Mouse (Mus musculus) lung, adult 2 months (tissue): ENCODE results near the gene Tenm4. TPM values are rescaled to one million over a fixed set of nuclear protein-coding genes. Genes with fewer than 3 reads are reported as not detected.
A peak's percentile ranks its signal among the peaks of the same experiment; 100 is the strongest.

Experiments used
- DNase-seq: peaks from one replicate; pipeline ENCODE4 v3.0.0; 2022
- H3K4me1 ChIP-seq: fragments of 200-500 bp; 2 replicates; pipeline ENCODE4 v1.6.1; 2011; ENCODE audit warnings: low read length; ENCODE audit not compliant: control insufficient read depth, insufficient read depth
- H3K4me3 ChIP-seq: fragments of 200-500 bp; replicated peaks from 2 replicates; pipeline ENCODE3; 2011; ENCODE audit warnings: low read depth, mild to moderate bottlenecking, control low read depth, low read length; ENCODE audit errors: extremely low read depth
- CTCF ChIP-seq: fragments of 200-500 bp; IDR thresholded peaks from 2 replicates; pipeline ENCODE4 v1.5.1; 2011; ENCODE audit warnings: mild to moderate bottlenecking, low read length, control low read depth; ENCODE audit not compliant: insufficient read depth
- POLR2A ChIP-seq: fragments of 200-500 bp; IDR thresholded peaks from 2 replicates; pipeline ENCODE4 v1.6.1; 2011; ENCODE audit warnings: low read depth, mild to moderate bottlenecking, control low read depth, low read length, borderline replicate concordance; ENCODE audit errors: extremely low read depth
- WGBS: fragments of 180-500 bp; shearing (Covaris S2); methylation state at CpG from one replicate; pipeline ENCODE4 v1.1.7; 2018; 5-methylcytosine and 5-hydroxymethylcytosine counted together
- polyA plus RNA-seq: library from polyadenylated mRNA; depleted of rRNA; stranded (reverse); fragments of >200 nt; gene quantifications from 2 replicates; pipeline ENCODE4 v1.2.3, GENCODE M21; 2012

Tenm4 gene
- polyA plus RNA-seq, 1 experiment = 0.98 TPM

DNA sequence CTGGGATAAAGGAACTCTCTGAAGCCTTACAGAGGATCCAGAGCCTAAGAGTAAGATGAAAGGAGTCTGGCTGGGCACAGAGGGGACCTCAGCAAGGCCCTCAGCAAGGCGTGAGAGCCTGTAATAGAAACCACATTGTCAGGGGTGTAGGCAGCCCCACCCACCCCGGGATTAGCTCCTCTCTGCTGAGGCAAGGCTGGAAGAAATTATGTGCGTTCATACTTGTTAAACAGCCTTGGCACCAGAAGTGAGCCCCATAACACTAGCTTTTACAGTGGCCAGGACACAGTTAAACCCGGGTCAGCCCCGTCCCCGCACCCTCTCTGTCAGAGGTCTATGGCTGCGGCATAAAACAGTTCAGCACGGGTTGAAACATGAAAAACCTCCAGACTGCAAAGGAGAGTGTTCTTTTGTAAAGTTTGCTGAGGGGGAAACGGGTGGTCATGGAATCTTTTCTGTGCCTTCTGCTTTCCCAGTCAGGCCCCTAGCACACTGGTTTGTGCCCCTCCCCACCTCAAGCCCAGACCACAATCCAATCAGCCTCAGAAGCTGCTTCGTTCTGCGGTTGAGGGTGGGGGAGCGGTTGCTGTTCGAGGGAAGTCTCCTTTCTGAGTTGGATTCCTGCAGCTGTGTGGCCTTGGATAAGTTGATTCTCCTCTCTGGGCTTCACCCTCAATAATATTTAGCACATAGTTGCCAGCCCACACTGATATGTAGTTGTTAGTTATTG, 486.2 kb downstream of the Tenm4 start:
- no peak for TF ChIP-seq POLR2A
- TF ChIP-seq CTCF = no peak
- H3K4me3 ChIP-seq = no peak overlapping the region
- WGBS = 25% methylated on average over 13 of the region's 13 CpGs
- peaks cover 3% of the 10 kb centered on the region; the same call in 1 of the 2 replicates for H3K4me1 ChIP-seq
- no peak for DNase-seq

DNA sequence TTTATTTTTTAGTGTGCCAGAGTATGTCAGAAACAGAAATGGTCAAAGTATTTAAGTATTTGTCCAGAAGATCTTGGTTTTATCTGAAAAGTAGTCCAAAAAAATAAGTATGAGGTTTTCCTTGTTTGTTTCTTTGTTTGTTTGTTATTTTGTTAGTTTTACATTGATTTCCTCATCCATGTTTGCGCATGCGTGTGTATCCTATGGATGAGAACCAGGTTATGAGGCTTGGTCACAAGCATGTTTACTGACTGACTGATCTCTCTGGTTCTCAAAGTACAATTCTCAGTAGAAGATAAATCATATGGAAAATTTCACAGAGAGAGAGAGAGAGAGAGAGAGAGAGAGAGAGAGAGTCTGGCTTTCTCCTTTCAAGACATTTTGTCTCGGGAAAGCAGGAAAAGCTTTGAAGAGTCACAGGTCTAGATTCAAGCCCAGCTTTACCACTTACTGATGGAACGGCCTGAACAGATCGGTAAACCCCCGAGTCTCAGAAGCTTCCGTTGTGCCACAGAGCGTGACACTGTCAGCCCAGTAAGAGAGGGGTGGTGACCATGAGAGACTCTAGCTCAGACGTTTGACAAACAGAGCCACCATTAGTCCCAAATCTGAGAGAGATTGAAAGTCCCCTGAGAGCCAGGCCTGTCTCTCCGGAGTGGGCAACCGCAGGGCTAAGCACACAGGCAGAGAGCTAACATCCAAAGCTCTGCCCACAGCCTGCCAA, 487.0 kb downstream of the Tenm4 start:
- Histone ChIP-seq H3K4me1 (peaks cover 3% of the 10 kb centered on the region; the same call in 1 of the 2 replicates), H3K4me3 (no peak overlapping the region)
- WGBS = 73% methylated on average over 11 of the region's 11 CpGs
- DNase-seq = no peak
- TF ChIP-seq CTCF = no peak
- no peak for TF ChIP-seq POLR2A

DNA sequence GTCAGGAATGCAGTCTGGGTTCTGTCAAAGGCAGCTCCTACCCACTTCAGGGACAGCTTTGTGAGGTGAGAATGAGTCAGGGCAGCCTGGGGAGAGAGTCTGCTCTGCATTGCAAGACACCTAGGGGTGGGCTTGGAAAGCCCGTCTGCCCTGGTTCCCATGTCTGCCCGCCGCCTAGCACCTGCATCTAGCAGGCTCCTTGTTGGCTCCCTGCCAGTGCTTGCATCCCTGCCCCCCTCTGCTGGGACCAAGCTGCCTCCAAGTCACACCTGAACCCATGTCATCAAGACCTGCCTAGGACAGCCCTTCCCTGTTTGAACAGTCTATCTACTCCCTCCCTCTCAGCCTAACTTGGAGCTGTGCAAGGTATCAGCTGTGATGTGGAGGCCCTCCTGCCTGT, 489.9 kb downstream of the Tenm4 start:
- peak; percentile 11 for DNase-seq
- Histone ChIP-seq H3K4me3 (no peak overlapping the region), H3K4me1 (peaks cover 3% of the 10 kb centered on the region; the same call in 1 of the 2 replicates)
- TF ChIP-seq CTCF (no peak), POLR2A (no peak)
- 46% methylated on average over 3 of the region's 3 CpGs for WGBS

DNA sequence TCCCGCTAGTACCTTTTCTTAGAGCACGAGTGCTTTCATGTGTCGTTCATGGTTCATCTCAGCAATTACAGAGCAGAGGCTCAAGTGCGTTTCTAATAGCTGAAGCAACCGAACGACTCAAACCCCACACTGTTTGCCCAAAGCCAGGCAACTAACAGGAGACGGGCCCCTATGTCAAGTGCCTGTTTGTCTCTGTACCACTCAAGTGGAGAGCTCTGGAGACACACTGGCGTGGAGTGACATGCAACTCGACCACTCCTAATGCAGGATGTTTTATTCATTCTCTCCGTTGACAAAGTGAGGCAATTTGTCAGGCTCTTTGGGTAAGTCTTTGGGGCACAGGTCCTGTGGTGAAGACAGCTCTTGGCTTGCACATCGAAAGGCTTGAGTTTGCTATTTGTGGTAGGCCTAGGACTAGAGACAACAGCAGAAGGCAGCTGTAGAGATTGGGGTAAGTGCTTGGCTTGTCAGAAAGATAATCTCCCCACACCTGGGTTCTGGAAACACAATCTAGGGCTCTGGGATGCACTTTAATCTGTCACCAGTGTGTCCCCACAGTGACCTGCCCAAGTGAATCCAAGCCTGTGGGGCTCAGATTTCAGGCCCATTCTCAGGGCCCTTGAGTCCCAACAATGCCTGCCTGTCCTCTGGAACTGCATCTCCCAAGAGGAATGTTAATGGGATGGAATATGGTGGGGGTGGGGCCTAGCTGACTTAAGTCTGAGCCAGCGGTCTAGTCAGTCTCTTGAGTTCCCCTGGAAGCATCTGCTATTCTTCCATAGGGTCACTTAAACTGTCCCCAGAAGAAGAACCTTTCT, 490.5 kb downstream of the Tenm4 start:
- 61% methylated on average over 12 of the region's 12 CpGs for WGBS

DNA sequence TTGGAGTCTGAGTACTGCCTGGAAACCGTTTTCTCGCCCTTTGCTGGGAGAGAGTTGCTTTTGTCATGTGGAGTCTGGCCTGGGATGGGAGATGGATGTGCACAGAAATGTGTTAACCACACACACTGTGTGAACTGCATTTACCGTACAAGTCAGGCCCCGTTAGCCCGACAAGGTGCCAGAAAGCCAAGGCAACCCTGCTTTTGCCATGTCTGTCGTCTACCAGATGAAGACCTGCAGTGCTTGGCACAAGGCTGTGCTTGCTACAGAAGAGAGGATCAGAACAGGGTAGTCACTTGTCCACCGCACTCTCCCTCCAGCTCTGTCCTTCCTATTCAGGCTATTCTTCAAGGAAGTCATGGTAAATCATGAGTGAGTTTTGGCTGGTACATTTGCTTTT, 492.3 kb downstream of the Tenm4 start:
- Histone ChIP-seq H3K4me3 (no peak overlapping the region), H3K4me1 (peaks cover 3% of the 10 kb centered on the region; the same call in 1 of the 2 replicates)
- WGBS = 82% methylated on average over 7 of the region's 7 CpGs
- TF ChIP-seq CTCF (no peak), POLR2A (no peak)
- no peak for DNase-seq

More for the DNA sequence above, 490.5 kb downstream of the Tenm4 start:
- DNase-seq = no peak
- Histone ChIP-seq H3K4me1 (peaks cover 3% of the 10 kb centered on the region; the same call in 1 of the 2 replicates), H3K4me3 (no peak overlapping the region)
- TF ChIP-seq POLR2A (no peak), CTCF (no peak)

DNA sequence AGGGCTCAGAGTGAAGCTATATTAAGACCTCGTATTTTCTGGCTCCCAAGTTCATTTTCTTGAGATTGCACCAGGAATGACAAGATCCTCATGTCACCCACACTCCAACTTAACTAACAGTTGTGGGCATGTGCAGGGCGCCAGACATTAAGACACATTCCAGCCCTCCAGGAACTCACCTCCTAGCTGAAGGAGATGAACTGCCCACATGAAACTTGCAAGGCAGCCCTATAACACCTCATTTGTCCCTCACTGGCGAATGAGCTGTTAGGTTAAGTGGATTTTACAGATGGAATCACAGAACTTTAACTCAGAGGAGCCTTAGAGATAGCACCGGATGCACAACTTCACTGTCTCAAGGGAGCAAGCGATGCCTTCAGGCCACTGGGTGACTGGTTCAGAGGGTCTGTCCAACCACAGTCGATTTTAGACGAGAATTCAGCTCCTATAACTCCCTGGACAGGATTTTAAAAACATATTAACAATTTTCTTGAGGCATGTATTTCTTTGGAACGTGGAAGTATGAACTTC, 495.4 kb downstream of the Tenm4 start:
- Histone ChIP-seq H3K4me1 (no peaks in the 10 kb centered on the region; the same call in 1 of the 2 replicates), H3K4me3 (no peak overlapping the region)
- 59% methylated on average over 8 of the region's 8 CpGs for WGBS
- DNase-seq = no peak
- TF ChIP-seq POLR2A (no peak), CTCF (no peak)

DNA sequence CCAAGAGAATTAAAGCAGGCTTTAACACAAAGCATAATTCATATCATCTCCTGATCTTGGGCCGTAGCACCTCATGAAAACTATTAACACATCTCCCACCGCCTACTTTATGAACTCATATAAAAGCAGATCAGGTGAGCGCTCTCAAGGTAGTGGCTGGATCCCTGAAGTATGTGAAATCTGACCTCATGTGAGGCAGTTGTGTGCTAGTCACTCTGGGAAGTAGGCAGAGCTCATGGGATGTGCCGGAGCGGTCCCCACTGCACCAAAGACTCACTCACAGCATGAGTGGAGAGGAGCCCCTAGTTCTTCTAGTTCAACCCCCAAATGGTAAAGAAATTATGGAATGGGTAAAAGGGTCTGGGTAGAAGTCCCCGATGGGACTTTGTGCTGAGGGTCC, 496.6 kb downstream of the Tenm4 start:
- no peak for DNase-seq
- no peak for TF ChIP-seq POLR2A
- no peak for TF ChIP-seq CTCF
- no peak overlapping the region for H3K4me3 ChIP-seq
- no peaks in the 10 kb centered on the region; the same call in 1 of the 2 replicates for H3K4me1 ChIP-seq
- 77% methylated on average over 6 of the region's 6 CpGs for WGBS

DNA sequence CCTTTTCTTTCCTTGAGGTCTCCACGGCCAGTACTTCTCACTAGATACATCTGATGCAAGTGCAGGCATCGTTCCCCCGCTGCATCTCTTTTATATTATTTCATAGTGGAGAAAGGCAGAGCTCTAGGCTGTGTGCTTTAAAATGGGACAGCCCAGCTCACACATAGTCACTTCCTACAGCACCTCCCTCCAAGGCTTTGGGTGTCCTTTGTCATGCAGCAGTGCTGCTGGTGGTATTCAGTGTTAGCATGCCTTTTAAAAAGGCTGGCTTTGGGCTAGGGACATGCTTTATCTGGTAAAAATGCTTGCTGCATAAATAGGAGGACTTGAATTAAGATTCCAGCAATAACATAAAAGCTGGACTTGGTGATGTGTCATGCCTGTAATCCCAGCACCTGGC, 499.0 kb downstream of the Tenm4 start:
- DNase-seq = no peak
- H3K4me3 ChIP-seq = no peak overlapping the region
- TF ChIP-seq POLR2A (no peak), CTCF (no peak)
- no peaks in the 10 kb centered on the region; the same call in 1 of the 2 replicates for H3K4me1 ChIP-seq
- WGBS = 91% methylated on average over 3 of the region's 3 CpGs

DNA sequence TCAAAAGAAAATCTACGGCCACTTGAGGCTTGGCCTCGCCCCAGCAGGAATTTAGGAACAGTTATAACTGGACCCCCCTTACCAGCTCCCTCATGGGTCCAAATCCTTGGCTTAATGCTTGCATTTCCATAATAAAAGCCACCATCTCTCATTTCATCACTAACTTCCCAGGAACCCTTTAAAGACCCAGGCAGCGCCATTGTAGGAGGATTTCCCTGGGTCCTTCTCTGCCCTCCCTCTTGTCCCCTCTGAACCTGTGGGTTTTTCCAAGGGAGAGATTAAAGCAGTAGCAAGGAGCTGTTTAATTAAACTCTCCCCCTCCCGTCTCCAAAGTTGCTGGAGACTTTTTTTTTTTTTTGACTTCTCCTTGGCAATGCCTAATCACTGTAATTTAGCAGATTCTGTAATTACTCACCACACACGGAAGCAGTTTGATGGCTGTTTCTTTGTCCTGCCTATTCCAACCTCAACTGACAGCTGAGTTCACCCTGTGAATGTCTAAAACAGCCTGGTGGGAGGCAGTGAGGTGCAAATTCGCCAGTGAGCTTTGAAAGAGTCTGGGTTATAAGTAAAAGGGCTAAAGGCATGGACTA, 501.4 kb downstream of the Tenm4 start:
- no peaks in the 10 kb centered on the region for H3K4me1 ChIP-seq
- TF ChIP-seq CTCF = no peak
- no peak for TF ChIP-seq POLR2A
- H3K4me3 ChIP-seq = no peak overlapping the region
- DNase-seq = no peak
- WGBS = 48% methylated on average over 6 of the region's 6 CpGs

DNA sequence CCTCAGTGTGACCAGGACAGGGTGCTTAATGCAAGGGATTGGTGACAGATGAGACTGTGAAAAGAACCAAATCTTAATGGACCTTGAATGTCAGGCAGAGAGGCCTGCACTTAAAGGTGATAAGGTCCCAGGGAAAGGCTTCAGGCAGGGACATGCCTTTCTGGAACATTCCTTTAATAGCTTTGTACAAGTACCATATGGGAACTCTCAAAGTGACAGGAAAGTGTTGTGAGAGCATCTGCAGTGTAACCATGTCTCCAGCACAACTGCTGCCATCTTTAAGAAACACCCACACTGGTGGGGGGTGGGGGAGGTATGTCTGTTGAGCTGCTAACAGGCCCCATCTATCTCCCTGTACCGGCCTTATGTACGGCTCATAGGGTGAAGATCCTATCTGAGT, 506.0 kb downstream of the Tenm4 start:
- H3K4me1 ChIP-seq = no peaks in the 10 kb centered on the region
- no peak for DNase-seq
- H3K4me3 ChIP-seq = no peak overlapping the region
- 59% methylated on average over 2 of the region's 2 CpGs for WGBS
- TF ChIP-seq POLR2A = no peak
- no peak for TF ChIP-seq CTCF
